Mouse (Mus musculus) thymus, postnatal 4 days (tissue): ENCODE data around the gene Olfr868.

ENCODE experiments used
- DNase-seq: peaks from one replicate; pipeline ENCODE4 v3.0.0; 2021

The Olfr868 gene

GRCm38 (mm10) chr9:20098326-20098725 is at the start of gene Olfr868:
TSS of gene Olfr868 (plus strand) at chr9:20098626.
- DNase-seq: no peak

- no peak for DNase-seq
These were observed 41.0 kb upstream of the Olfr868 start, which contains the start of gene Olfr867 for GRCm38 (mm10) chr9:20057462-20057861. TSS of gene Olfr867 (minus strand) at chr9:20057562.

DNA sequence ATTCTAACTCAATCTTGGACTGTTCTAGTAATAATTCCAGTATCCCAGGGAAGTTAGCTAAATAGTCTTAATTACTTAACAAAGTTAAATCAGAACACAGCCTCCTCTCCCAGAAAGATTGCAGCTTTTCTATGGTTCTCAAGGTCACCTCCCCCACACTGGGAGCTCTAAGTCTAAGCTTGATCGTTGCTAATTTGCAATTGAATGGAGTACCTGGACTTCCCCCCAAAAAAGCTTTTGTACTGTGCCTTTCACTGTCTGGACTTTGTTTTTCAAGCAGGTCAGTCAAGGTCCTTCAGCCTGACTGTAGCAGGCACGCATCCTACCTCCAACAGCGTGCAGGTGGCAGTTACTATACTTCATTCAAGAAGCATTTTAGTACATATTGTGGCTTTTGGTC is 28.2 kb upstream of the Olfr868 start:
- no peak for DNase-seq

GRCm38 (mm10) chr9:20071291-20071690 is 27.1 kb upstream of the Olfr868 start:
- DNase-seq: no peak

- no peak for DNase-seq
These were observed 24.8 kb upstream of the Olfr868 start for GRCm38 (mm10) chr9:20073523-20074177.

GRCm38 (mm10) chr9:20128709-20129108 is 30.3 kb downstream of the Olfr868 start, which contains the start of gene Olfr869:
TSS of gene Olfr869 (plus strand) at chr9:20129009.
- DNase-seq: no peak

- no peak for DNase-seq
These were observed 51.3 kb downstream of the Olfr868 start for GRCm38 (mm10) chr9:20149706-20150105.
